Mouse (Mus musculus) limb, embryonic 14.5 days (tissue): Measurements from ENCODE around the gene Vopp1. TPM values are rescaled to one million over a fixed set of nuclear protein-coding genes. Genes with fewer than 3 reads are reported as not detected.
"Not testable (repeated sequence)": the region's sequence is repeated elsewhere in the genome, so short reads cannot be mapped to it uniquely, and the experiment has no call there.

Experiments
- ATAC-seq: fragments of 200-750 bp; cut with Nextera tagmentation; 2 replicates; pipeline ENCODE4 v1.8.0; 2017; ENCODE audit warnings: low read depth, moderate number of reproducible peaks, moderate TSS enrichment; ENCODE audit not compliant: low FRiP score
- DNase-seq: peaks from one replicate; pipeline ENCODE4 v3.0.0-alpha.2; 2015; ENCODE audit warnings: low spot score
- H3K27ac ChIP-seq: fragments of 300-500 bp; sonication (generic); replicated peaks from 2 replicates; pipeline ENCODE4 v1.5.1; 2014; ENCODE audit warnings: low read depth, mild to moderate bottlenecking, low read length, moderate library complexity, mixed read lengths
- H3K27me3 ChIP-seq: fragments of 300-500 bp; sonication (generic); 2 replicates; pipeline ENCODE4 v1.6.1; 2014; ENCODE audit warnings: low read length, mixed read lengths; ENCODE audit not compliant: control insufficient read depth, insufficient read depth
- H3K36me3 ChIP-seq: fragments of 300-500 bp; sonication (generic); 2 replicates; pipeline ENCODE4 v1.6.1; 2014; ENCODE audit warnings: mild to moderate bottlenecking, low read length, moderate library complexity, mixed read lengths; ENCODE audit not compliant: control insufficient read depth, insufficient read depth
- H3K4me1 ChIP-seq: fragments of 300-500 bp; sonication (generic); 2 replicates; pipeline ENCODE4 v1.6.1; 2014; ENCODE audit warnings: antibody characterized with exemption, low read length, mixed read lengths; ENCODE audit not compliant: control insufficient read depth, insufficient read depth
- H3K4me2 ChIP-seq: fragments of 300-500 bp; sonication (generic); replicated peaks from 2 replicates; pipeline ENCODE4 v1.6.1; 2014; ENCODE audit warnings: low read depth, mild to moderate bottlenecking, low read length, moderate library complexity; ENCODE audit not compliant: severe bottlenecking
- H3K4me3 ChIP-seq: fragments of 300-500 bp; sonication (generic); replicated peaks from 2 replicates; pipeline ENCODE4 v1.5.1; 2014; ENCODE audit warnings: low read length
- H3K9ac ChIP-seq: fragments of 300-500 bp; sonication (generic); 2 replicates; pipeline ENCODE4 v1.6.1; 2014; ENCODE audit warnings: mild to moderate bottlenecking, low read depth, low read length, moderate library complexity; ENCODE audit not compliant: severe bottlenecking
- H3K9me3 ChIP-seq: fragments of 300-500 bp; sonication (generic); 2 replicates; pipeline ENCODE4 v1.6.1; 2016; ENCODE audit warnings: low read length; ENCODE audit not compliant: control insufficient read depth
- POLR2A ChIP-seq: fragments of 200-500 bp; IDR thresholded peaks from 2 replicates; pipeline ENCODE4 v1.8.0; 2012; ENCODE audit warnings: inconsistent platforms, mild to moderate bottlenecking, moderate library complexity, borderline replicate concordance; ENCODE audit not compliant: insufficient read depth, insufficient read length; ENCODE audit errors: extremely low read depth
- WGBS: fragments of 180-500 bp; shearing (Covaris S2); extraction: QIAGEN DNeasy Blood & Tissue Kit; methylation state at CpG from one replicate; pipeline ENCODE4 v1.1.7; 2014; 5-methylcytosine and 5-hydroxymethylcytosine counted together
- polyA plus RNA-seq, 2 experiments: library from polyadenylated mRNA; depleted of rRNA in 1 of 2; stranded (reverse) in 1 of 2; unstranded in 1 of 2; fragments of >200 nt; fragmentation: Nextera tagmentation in 1 of 2; extraction: Ambion mirVana in 1 of 2; gene quantifications; 2 replicates each; pipeline versions ENCODE4 v1.2.1 to v1.2.3; 2012 to 2014

The Vopp1 gene
- polyA plus RNA-seq (2012; rRNA removed) (46.2 and 46.3 TPM in 2 replicates), polyA plus RNA-seq (2014; fragmentation: Nextera tagmentation; extraction: Ambion mirVana) (27.5 and 31.9 TPM in 2 replicates)

- peak; percentile 86 for ATAC-seq
- peak within 1 kb of the TSS; percentile 95 for H3K9ac ChIP-seq
- H3K27me3 ChIP-seq, result no peaks in the 10 kb centered on the region
- peak within 1 kb of the TSS; percentile 92 for H3K27ac ChIP-seq
- peak within 1 kb of the TSS; percentile 51 for H3K4me2 ChIP-seq
- H3K4me3 ChIP-seq, result peak within 1 kb of the TSS; percentile 88
- DNase-seq, result peak; percentile 75
- no peaks in the 10 kb centered on the region for H3K36me3 ChIP-seq
- TF ChIP-seq POLR2A, result peak; percentile 55; the same call in 1 of the 2 replicates
- no peaks in the 10 kb centered on the region for H3K9me3 ChIP-seq
- no peaks in the 10 kb centered on the region for H3K4me1 ChIP-seq
- under 1% methylated on average over 71 of the region's 87 CpGs for WGBS
Measured at GRCm38 (mm10) chr6:57824422-57825258, at the start of gene Vopp1. Vopp1 (minus strand) TSS chr6:57825159.

GRCm38 (mm10) chr6:57859043-57860042 lies 34.4 kb upstream of the Vopp1 start:
- peak; percentile 63 for DNase-seq
- no peak for TF ChIP-seq POLR2A
- no peaks in the 10 kb centered on the region for H3K4me1 ChIP-seq
- ATAC-seq, result peak; percentile 74; the same call in 1 of the 2 replicates
- H3K9me3 ChIP-seq, result no peaks in the 10 kb centered on the region
- H3K4me2 ChIP-seq, result no peak overlapping the region
- WGBS, result 52% methylated on average over 6 of the region's 6 CpGs
- no peaks in the 10 kb centered on the region for H3K27me3 ChIP-seq
- no peaks in the 10 kb centered on the region for H3K36me3 ChIP-seq
- no peak overlapping the region for H3K27ac ChIP-seq
- H3K4me3 ChIP-seq, result no peak overlapping the region
- H3K9ac ChIP-seq, result no peak overlapping the region

GRCm38 (mm10) chr6:57851177-57851576 lies 26.2 kb upstream of the Vopp1 start:
- H3K27ac ChIP-seq, H3K4me3 ChIP-seq, DNase-seq, H3K4me2 ChIP-seq, H3K27me3 ChIP-seq, H3K36me3 ChIP-seq, H3K4me1 ChIP-seq, H3K9me3 ChIP-seq, ATAC-seq, H3K9ac ChIP-seq: not testable (repeated sequence)
- 81% methylated on average over 5 of the region's 5 CpGs for WGBS

- Histone ChIP-seq H3K4me2 (no peak within 1 kb of the TSS), H3K9ac (no peak within 1 kb of the TSS), H3K4me1 (no peaks in the 10 kb centered on the region), H3K36me3 (no peaks in the 10 kb centered on the region), H3K27ac (no peak within 1 kb of the TSS), H3K4me3 (no peak within 1 kb of the TSS), H3K27me3 (no peaks in the 10 kb centered on the region), H3K9me3 (no peaks in the 10 kb centered on the region)
- no peak for DNase-seq
- WGBS, result 61% methylated on average over 1 of the region's 1 CpGs
- no peak for TF ChIP-seq POLR2A
- no peak for ATAC-seq
Measured at GRCm38 (mm10) chr6:57850286-57850685, 25.3 kb upstream of the Vopp1 start, which contains the start of gene Vmn1r21. Vmn1r21 (minus strand) TSS chr6:57850343.
